Mouse (Mus musculus): ENCODE data around the gene Gm37240. TPM values are rescaled to one million over a fixed set of nuclear protein-coding genes. Genes with fewer than 3 reads are reported as not detected.

Gm37240 gene
- total RNA-seq, 2 experiments from 2014 or later = not detected

- peak; percentile 73 for ATAC-seq (replicated peaks; ENCODE audit: poor library complexity, severe bottlenecking)
These were observed 769.6 kb downstream of the Gm37240 start for GRCm38 (mm10) chr3:85117702-85118101.

- peak; percentile 65 for ATAC-seq (replicated peaks; ENCODE audit: poor library complexity, severe bottlenecking)
These were observed 770.3 kb downstream of the Gm37240 start for GRCm38 (mm10) chr3:85117014-85117413.

GRCm38 (mm10) chr3:85115959-85116543, 771.3 kb downstream of the Gm37240 start:
- ATAC-seq (replicated peaks; ENCODE audit: poor library complexity, severe bottlenecking) = no peak

- peak; percentile 47 for ATAC-seq (replicated peaks; ENCODE audit: poor library complexity, severe bottlenecking)
These were observed 773.8 kb downstream of the Gm37240 start for GRCm38 (mm10) chr3:85113565-85113964.

GRCm38 (mm10) chr3:85110762-85111161, 776.6 kb downstream of the Gm37240 start:
- ATAC-seq (replicated peaks; ENCODE audit: poor library complexity, severe bottlenecking) = no peak

- ATAC-seq (replicated peaks; ENCODE audit: poor library complexity, severe bottlenecking) = no peak
These were observed 778.1 kb downstream of the Gm37240 start for GRCm38 (mm10) chr3:85109221-85109620.

GRCm38 (mm10) chr3:85108396-85108795, 778.9 kb downstream of the Gm37240 start:
- no peak for ATAC-seq (replicated peaks; ENCODE audit: poor library complexity, severe bottlenecking)

- no peak for ATAC-seq (replicated peaks; ENCODE audit: poor library complexity, severe bottlenecking)
These were observed 780.4 kb downstream of the Gm37240 start for GRCm38 (mm10) chr3:85106956-85107355.

- no peak for ATAC-seq (replicated peaks; ENCODE audit: poor library complexity, severe bottlenecking)
These were observed 783.0 kb downstream of the Gm37240 start for GRCm38 (mm10) chr3:85104301-85104700.

GRCm38 (mm10) chr3:85080882-85081558, 806.3 kb downstream of the Gm37240 start:
- no peak for ATAC-seq (replicated peaks; ENCODE audit: poor library complexity, severe bottlenecking)

- no peak for ATAC-seq (replicated peaks; ENCODE audit: poor library complexity, severe bottlenecking)
These were observed 823.2 kb downstream of the Gm37240 start for GRCm38 (mm10) chr3:85064113-85064512.

GRCm38 (mm10) chr3:85060153-85060552, 827.2 kb downstream of the Gm37240 start:
- ATAC-seq (replicated peaks; ENCODE audit: poor library complexity, severe bottlenecking) = no peak

GRCm38 (mm10) chr3:85057245-85057644, 830.1 kb downstream of the Gm37240 start:
- no peak for ATAC-seq (replicated peaks; ENCODE audit: poor library complexity, severe bottlenecking)

- ATAC-seq (replicated peaks; ENCODE audit: poor library complexity, severe bottlenecking) = no peak
These were observed 833.8 kb downstream of the Gm37240 start for GRCm38 (mm10) chr3:85053526-85053925.

GRCm38 (mm10) chr3:85052196-85052595, 835.1 kb downstream of the Gm37240 start:
- ATAC-seq (replicated peaks; ENCODE audit: poor library complexity, severe bottlenecking) = no peak

GRCm38 (mm10) chr3:85048569-85048968, 838.7 kb downstream of the Gm37240 start:
- ATAC-seq (replicated peaks; ENCODE audit: poor library complexity, severe bottlenecking) = no peak

GRCm38 (mm10) chr3:85043679-85044218, 843.6 kb downstream of the Gm37240 start:
- no peak for ATAC-seq (replicated peaks; ENCODE audit: poor library complexity, severe bottlenecking)

- ATAC-seq (replicated peaks; ENCODE audit: poor library complexity, severe bottlenecking) = no peak
These were observed 845.2 kb downstream of the Gm37240 start for GRCm38 (mm10) chr3:85042126-85042525.

- ATAC-seq (replicated peaks; ENCODE audit: poor library complexity, severe bottlenecking) = no peak
These were observed 858.2 kb downstream of the Gm37240 start for GRCm38 (mm10) chr3:85029141-85029540.

- no peak for ATAC-seq (replicated peaks; ENCODE audit: poor library complexity, severe bottlenecking)
These were observed 862.3 kb downstream of the Gm37240 start for GRCm38 (mm10) chr3:85024817-85025705.

- no peak for ATAC-seq (replicated peaks; ENCODE audit: poor library complexity, severe bottlenecking)
These were observed 863.1 kb downstream of the Gm37240 start for GRCm38 (mm10) chr3:85024237-85024636.
